Mouse (Mus musculus) G1E-ER4 (cell line): ENCODE results near the gene Wwox. TPM values are rescaled to one million over a fixed set of nuclear protein-coding genes. Genes with fewer than 3 reads are reported as not detected.

Experiments
- GATA1 ChIP-seq: IDR thresholded peaks from one replicate; pipeline ENCODE4 v1.8.0; 2012; ENCODE audit warnings: low read length, inconsistent platforms
- polyA plus RNA-seq: library from polyadenylated mRNA; stranded (reverse); fragments of >175 nt; gene quantifications from 2 replicates; pipeline ENCODE4 v1.2.3, GENCODE M21; 2012

Wwox gene
- polyA plus RNA-seq, result 6.6 and 7.2 TPM in 2 replicates

- no peak for TF ChIP-seq GATA1
Observed at GRCm38 (mm10) chr8:114439334-114440204, at the start of gene Wwox. Gene Wwox (plus strand): TSS chr8:114439655.

GRCm38 (mm10) chr8:114390465-114391254, 48.8 kb upstream of the Wwox start:
- TF ChIP-seq GATA1, result no peak

GRCm38 (mm10) chr8:114398326-114398725, 41.1 kb upstream of the Wwox start:
- TF ChIP-seq GATA1, result no peak

- no peak for TF ChIP-seq GATA1
Observed at GRCm38 (mm10) chr8:114399273-114399672, 40.2 kb upstream of the Wwox start.

- no peak for TF ChIP-seq GATA1
Observed at GRCm38 (mm10) chr8:114401679-114402078, 37.8 kb upstream of the Wwox start.

- TF ChIP-seq GATA1, result no peak
Observed at GRCm38 (mm10) chr8:114411421-114411820, 28.0 kb upstream of the Wwox start.

- TF ChIP-seq GATA1, result no peak
Observed at GRCm38 (mm10) chr8:114417786-114418185, 21.7 kb upstream of the Wwox start, which contains the start of gene Clec3a. Gene Clec3a (plus strand): TSS chr8:114418086.

GRCm38 (mm10) chr8:114418486-114418885, 21.0 kb upstream of the Wwox start:
- no peak for TF ChIP-seq GATA1

- TF ChIP-seq GATA1, result no peak
Observed at GRCm38 (mm10) chr8:114418904-114419303, 20.6 kb upstream of the Wwox start.

- TF ChIP-seq GATA1, result no peak
Observed at GRCm38 (mm10) chr8:114421544-114421943, 17.9 kb upstream of the Wwox start.

GRCm38 (mm10) chr8:114438236-114438635, 1.2 kb upstream of the Wwox start:
- no peak for TF ChIP-seq GATA1

- no peak for TF ChIP-seq GATA1
Observed at GRCm38 (mm10) chr8:114440205-114440589, 742 bp downstream of the Wwox start.

GRCm38 (mm10) chr8:114441616-114442015, 2.2 kb downstream of the Wwox start:
- TF ChIP-seq GATA1, result no peak

GRCm38 (mm10) chr8:114446884-114447283, 7.4 kb downstream of the Wwox start:
- TF ChIP-seq GATA1, result no peak

GRCm38 (mm10) chr8:114452278-114452677, 12.8 kb downstream of the Wwox start:
- TF ChIP-seq GATA1, result no peak

GRCm38 (mm10) chr8:114452781-114453221, 13.3 kb downstream of the Wwox start:
- TF ChIP-seq GATA1, result no peak
